Mouse (Mus musculus) frontal cortex, postnatal 14 days (tissue): ENCODE data around the gene Trp53i11.
A peak's percentile ranks its signal among the peaks of the same experiment; 100 is the strongest.

Experiments used
- DNase-seq, 2 experiments: peaks; one replicate each; pipeline ENCODE4 v3.0.0; 2022; ENCODE audit warnings: low spot score in 2 of 2

Trp53i11 gene

DNA sequence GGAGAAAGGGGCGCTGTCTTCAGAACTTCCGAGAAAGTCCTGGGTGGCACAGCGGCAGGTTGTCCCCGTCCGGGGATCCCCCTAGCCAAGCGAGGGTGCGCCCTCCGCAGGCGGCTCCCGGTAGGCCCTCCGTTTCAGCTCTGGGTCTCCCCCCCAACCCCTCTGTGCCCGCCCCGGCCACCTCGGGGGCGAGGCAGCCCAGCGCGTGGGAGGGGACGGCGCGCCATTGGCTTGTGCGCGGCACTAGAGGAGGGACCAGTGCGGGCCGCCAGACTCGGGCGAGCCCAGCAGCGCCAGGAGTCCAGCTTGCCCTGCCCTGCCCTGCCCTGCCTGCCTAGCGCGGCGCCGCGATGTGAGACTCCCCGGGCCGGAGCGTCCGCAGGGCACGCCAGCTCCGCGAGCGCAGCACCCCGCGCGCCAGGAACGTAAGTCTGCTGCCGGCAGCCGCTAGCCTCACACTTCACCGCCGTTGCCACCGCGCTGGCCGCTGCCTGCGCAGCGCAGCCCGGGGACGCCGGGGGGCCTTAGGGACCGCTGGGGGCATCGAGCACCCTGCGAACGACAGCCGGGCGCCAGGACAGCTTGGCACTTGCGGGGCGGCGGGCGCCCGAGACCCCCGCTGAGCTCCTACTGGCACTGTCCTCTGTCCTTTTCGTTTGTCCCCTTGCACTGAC, at the start of gene Trp53i11:
Gene Trp53i11, plus strand, starts transcription at position 226 of the 674 bp plus-strand sequence.
- peak; percentile 60 for DNase-seq

DNA sequence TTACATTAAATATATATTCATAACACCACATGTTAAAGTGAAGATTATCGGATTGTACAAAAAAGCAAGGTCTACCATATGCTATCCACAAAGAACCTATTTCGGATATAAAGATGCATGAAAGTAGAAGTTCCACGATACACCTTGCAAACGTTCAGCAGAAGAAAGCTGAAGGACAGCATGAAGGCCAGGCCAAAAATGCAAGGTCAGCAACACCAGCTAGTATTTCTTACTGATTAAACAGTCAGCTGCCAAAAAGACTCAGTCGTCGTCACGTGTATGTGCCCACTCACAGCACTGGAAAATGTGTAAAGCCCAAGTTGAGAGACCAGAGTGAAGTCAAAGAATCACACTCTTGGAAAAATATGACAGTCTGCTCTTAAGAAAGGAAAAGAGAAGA, 47.9 kb upstream of the Trp53i11 start:
- no peak for DNase-seq

DNA sequence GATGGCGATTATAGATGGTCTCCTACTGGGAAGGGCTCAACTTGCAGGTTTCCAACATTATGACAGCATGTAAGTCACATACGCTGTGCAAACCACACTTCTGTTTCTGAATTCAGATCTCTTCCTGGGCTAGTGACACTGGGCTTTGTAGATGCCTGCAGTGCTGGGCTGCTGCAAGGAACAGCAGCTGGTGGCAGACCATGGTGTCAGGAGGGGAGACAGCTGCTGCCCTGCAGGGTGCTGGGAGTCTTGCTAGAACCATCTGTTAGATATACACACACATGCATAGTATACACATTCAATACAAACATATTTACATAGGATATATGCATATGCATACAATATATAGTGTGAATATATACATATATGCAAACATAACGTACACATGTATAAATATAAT, 46.0 kb upstream of the Trp53i11 start:
- no peak for DNase-seq

DNA sequence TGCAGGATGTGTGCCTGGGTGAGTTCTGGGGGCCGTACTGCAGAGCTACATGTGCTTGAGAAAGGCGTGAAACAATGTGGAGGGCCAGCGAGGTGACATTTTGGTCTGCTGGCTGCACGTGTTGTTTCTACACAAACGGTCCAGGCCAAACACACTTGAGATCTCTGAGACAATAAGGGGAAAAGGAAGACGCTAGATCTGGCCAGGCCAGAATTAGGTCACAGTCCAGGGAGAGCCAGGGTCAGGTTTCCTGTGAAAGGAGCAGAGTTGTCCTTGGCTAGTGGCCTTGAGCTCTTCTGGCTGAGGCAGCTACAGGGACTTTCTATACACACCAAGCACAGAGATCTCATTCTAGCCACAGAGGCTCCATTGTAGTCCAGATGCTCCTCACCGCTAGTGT, 44.7 kb upstream of the Trp53i11 start:
- DNase-seq: no peak

DNA sequence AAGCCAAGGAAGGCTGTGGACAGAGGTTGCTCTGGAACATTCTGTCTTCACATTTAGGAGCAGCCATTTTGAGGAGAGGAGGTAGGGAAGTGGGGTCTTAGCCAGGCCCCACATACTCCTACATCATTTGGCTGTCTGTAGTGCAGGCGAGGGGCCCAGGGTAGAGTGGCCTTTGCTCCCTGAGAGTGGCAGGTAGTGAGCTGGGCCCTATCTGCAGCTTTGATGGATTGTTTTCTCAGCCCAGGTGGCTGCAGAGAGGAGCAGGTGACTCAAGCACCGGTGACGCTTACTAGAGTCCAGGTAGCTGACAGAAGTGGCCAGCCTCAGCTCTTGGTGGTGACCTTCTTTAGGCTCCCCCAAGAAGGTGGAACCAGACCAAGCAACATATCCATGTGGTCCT, 43.2 kb upstream of the Trp53i11 start:
- DNase-seq: no peak

DNA sequence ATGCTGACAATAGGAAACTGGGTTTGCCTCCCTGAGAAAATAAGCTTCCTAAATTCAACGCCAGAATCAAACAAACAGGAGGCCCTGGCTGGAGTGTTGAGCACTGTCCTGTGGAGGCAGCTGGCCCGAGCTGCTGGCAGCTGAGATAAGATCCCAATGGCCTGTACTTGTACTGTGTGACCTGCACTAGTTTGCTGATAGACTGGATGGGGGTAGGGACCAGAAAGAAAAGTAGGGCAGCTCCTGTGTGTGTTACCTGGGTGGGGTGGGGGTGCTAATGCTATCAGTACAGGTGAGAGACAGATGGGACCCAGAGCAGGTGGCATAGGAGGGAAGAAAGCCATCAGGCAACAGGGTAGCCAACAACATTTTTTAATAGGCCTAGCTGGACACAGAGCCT, 37.3 kb upstream of the Trp53i11 start:
- no peak for DNase-seq

DNA sequence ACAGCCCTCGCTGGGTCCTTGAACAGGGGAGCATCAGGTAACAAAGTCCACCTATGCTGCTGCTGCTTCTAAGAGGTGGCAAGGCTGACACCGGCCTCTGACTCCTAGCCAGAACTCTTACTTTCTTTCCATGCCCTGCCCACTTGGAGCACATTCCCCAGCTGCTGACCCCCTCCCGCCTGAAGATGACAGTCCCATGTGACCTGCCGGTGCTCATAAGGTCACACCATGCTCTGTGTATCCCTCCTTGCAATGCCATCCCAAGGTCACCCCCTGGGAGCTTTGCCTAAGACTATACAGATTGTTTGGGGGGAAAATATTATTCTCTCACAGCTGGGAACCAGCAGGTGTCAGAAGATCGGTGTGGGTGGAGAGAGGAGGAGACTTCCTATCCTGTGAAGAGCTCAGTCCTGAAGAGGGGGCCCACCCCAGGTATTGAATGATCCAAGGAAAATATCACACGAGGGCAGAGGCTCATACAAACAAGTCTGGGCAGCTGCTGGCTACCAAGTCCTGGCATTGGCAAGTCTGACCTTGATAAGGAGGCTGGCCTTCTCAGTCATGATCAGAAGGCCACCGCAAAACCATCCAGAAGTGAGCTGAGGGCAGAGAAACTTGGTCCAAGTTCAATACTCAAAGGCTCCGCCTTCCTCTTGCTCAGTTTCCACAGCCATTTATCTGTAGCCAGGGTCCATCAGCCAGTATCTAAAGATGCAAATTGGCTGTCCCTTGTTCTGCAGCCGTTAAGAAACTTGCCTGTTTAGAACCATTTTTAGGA, 36.5 kb upstream of the Trp53i11 start:
- no peak for DNase-seq

DNA sequence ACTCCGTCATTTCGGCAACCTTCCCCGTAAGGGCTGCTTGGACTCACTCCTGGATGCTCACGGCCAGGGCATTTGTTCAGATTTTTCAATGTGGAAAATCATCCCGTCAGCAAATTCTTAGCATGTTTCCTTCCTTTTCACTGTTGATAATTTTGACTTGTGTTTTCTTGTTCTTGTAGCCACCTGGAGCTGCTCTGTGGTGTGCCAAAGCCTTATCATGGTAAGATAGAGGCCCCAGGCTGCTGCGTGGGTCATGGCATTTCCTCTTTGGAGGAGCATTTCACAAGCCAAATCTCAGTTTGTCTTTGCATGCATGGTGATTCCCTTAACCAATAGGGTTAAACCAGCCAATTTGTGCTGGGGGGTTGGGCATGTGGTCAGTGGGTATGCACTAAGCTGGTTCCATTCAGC, 35.2 kb upstream of the Trp53i11 start:
- no peak for DNase-seq

DNA sequence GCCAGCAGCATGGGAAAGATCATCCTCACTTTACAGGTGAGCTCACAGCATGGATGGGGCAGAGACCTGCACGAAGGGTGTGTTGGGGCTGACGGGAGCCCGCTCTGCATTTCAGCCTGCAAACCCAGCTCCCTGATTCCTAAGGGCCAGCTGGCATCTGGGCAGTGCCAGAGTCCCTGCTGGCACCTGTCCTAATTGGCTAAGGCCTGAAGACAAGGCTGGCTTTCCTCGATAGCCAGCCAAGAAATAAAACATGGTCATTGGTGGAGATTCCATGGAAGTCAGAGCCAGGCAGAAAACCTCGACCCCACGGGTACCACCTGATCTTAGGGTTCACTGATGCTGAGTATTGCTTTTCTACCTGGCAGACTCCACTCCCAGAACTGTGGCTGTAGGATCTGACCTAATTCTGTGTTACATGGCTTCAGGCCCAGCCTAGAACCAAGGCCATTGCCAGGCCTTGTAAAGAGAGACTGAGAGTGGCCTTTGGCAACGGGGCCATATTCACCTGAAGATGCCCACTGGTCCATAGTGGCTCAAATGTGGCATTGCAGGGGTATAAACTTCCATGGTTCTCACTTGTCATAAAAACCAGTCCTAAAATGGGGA, 34.4 kb upstream of the Trp53i11 start:
- no peak for DNase-seq

DNA sequence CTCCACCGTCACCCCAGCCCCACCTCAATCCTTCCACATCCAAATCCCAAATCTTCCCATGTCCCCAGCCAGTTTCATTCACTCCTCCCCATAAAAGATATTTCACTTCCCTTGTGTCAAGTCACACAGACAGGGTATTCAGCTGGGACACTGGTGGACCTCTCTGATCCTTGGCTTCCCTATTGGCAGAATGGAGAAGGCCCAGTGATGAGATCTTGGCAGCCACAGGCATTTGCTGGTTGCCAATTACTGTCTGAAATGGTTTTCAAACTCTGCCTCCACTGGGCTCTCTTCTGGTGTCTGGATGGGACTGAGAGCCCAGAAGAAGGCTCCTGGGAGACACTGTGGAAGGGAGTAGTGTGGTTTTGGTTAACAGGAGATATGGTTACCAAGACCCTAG, 33.5 kb upstream of the Trp53i11 start:
- no peak for DNase-seq

DNA sequence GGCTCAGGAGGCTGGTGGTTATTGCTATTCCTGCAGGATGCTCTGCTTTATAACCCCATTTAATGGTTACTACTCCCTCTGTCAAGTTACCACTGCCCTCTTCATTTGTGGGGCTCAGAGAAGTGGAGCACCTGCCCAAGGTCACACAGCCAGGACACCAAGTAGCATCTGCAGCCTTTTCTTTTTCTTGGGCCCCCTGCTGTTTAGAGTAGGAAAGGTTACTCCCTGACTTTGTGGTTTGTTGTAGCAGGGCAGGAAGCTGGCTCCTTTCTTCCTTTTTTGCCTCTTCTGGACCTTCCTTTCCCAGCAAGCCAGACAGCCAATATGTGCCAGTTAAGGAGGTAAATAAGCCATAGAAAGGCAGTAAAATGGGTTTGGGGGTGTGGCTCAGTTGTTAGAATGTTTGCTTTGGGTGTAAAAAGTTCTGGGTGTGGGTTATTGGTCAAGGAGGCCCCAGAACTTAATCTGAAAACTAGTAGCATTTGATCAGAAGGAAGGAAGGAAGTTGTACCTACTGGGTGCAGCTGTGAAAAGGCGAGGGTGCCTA, 32.8 kb upstream of the Trp53i11 start:
- no peak for DNase-seq

DNA sequence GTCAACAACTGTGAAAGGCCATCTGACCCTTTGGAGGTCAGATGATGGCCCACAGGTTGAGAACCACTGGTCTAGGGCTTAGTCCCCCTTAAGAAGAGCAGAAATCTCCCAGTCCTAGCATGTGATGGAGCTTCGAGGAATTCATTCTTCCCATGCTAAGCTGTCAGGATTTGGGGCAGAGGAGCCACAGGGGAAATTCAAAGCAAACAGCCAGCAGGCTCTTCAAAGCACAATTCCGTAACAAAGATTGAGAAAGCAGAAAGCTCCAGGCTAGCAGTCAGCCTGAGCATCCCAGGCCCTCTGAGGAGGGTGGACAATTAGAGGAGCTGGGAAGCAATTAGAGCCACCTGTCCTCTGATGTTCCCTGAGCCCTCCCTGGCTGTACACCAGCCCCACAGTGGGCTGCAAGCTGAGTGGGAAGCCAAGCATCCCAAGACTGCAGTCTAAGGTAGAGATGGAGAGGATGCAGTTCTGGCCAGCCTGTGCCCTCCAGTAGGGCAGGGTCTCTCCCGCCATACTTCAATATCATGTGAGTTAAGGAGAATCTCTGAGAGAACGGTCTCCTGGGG, 26.8 kb upstream of the Trp53i11 start:
- DNase-seq: no peak

DNA sequence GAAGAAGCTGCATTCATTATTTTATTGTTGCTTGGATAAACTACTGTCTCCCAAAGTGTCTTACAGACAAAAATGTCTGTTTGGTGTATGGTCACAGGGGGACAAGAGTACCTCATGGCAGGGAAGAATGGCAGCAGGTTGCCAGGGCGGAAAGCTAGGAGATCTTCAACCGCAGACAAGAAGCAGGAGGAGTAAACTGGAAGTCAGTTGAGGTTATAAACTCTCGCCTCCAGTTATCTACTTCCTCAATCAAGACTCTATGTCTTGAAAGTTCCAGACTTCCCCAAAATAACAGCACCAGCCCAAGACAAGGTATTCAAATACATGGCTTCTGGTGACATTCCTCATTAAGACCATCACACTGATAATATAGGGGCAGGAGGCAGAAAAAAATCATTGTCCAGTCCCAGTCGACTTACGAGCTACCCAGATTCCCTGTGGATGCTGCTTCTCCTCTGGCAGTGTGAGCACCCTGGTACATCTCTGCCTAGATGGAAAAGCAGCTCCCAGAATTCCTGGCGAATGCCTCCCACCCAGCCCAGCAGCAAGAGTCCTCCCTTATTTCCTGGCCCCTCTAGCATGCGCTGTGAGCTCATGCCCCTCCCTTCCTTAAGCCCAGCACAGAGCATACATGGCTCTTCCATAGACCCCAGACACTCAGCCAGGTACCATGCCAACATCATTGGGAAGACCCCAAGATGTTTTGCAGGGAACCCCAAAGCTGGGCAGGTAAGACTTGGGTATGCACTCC, 25.3 kb upstream of the Trp53i11 start:
- no peak for DNase-seq

DNA sequence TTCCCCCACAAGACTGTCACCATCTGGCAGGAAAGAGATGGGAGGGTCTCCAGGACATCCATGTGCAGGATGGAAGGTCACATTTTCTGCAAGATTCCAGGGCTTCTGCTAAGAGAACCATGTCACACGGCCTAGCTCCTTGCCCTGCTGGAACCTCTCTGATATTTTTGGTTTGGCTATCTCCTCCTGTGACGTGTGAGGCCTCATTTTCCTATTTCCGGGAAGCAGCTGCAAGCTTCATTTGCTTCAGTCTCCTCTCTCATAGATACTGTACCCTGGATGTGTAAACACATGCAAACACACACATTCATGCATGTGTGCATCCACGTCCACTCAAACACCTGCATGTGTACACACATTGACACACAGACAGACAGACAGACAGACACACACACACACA, 24.6 kb upstream of the Trp53i11 start:
- no peak for DNase-seq

DNA sequence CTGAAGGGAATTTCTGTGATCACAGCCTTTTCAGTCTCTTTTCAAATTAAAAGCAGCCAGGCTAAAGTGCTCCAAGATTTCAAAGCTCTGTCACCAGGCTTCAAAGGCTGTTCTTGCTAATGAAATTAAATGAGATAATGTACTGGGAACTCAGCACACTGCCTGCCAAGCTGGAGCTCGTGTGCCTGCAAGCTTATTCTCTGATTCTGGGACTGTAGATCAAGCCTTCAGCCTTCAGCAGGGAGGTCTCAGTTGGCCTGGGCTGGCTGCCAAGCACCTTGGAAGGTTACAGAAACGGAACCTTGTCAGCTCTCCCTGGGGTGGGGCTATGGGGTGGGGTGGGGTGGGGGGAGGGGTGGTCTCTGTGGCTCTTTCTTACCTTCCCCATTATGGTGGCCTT, 24.0 kb upstream of the Trp53i11 start:
- DNase-seq: no peak

DNA sequence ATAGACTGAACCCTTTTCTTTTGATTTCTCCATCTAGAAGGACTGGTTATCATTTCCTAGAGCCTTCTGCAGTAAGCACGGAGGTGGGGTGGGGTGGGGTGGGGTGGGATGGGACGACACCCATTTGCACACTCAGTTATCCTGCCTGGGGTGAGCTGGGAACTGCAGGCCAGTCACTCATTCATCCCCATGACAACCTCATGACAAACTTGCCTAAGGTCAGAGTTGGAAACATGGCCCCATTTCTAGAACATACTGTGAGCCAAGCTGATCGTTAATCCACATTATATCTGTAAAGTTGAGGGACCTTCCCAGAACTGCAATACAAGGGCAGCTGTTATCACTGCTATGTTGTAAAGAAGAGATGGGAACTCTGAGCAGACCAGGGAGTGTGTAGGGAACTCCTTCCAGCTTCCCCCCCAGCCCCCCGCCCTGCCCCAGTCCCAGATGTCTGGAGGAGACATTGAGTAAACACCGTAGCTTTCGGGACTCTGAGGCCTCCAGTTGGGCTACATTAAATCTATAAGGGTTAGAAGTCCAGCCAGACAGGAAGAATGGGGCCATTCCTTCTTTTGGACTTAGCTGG, 23.5 kb upstream of the Trp53i11 start:
- no peak for DNase-seq

DNA sequence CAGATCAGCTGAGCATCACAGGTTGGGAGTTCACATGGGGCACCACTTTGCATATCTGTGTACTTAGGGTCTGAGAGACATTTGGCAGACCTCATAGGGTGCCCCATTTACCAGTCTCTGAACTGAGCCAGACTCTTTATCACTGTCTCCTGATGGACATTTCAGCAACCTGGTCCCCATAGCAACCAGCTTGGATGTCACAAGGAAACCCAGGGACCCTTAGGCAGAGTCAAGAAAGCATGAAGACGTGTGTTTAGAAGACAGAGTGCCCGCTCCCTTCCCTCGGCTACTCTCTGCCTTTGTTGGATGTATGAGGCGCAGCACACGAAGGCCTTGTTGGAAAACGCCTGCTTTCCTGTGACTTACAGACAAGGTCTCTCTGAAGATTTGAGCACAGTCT, 21.1 kb upstream of the Trp53i11 start:
- no peak for DNase-seq

DNA sequence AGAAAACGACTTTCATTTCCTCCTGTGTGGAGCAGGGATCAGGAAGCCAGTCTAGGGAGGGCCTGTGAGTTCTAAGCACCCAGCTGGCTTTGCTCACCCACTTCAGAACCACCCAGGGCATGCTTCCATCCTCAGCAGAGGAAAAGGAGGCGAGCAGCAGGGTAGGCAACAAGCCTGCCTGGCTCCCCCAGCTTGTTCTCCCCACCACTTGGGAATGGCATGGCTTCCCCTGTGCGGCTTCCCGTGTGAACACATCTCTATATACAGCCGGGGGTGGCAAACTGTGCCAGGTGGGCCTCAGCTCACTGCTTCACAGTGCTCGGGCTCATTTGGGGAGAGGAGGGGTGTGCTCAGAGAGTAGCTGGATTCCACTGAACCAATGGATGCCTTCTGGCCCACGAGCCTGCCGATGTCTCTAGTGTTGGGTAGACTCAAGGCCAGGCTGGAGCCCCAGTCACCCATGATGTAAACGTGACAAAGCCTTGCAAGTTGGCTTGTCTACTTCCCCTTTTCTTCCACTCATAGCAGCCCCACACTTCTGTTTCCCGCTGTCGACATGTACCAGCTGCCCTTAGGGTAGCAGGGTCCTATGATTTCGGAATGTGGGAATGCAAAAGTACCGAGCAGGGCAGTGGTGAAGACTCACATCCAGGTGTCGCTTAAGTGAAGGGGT, 20.5 kb upstream of the Trp53i11 start:
- no peak for DNase-seq

DNA sequence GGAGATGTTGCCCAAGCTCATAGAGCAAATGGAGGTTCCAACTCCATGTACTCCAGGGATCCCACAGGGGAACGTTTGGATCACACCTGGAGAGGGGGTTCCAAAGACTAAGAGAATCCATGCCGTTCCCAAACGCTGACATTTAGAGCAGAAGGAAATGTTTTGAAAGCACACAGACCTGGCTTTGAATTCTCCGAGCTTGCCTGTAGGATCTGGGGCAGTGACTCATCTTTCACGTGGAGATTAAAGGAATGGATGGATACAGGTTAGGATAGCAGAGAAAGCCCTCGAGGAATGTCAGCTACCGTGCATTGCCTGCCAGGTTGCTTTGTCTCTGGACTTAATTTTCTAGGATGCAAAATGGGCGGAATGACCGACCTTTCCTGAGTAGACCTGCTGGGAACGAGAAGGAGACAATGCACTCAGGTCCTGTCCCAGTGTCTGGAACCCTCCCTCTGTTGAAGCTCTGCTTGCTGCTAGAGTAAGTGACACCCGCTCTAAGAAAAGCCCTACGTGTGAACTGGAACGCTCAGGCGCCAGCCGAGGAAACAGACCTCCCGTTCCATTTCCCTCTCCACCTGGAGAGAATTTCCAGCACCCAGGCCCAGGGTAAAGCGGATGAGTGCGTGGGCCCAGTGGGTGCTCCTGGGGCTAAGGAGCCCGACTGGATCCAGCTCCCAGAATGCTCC, 17.0 kb upstream of the Trp53i11 start:
- no peak for DNase-seq

DNA sequence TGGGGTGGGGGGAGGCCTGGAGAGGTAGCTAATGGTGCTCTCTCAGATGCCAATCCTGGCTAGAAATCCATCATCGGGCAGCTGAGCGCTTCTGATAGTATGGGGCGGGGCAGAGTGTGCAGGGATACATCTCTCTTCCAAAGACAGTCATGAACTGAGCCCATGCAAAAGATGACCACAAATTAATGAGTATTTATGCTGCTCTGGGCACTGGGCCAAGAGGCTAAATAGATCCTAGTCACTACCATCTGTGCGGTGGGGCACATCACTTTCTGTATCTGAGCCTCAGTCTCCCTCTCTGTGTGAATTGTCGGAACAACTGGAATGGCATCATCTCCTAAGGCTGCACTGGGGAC, 16.5 kb upstream of the Trp53i11 start:
- DNase-seq: no peak
